Mouse (Mus musculus) olfactory bulb, adult 2 months (tissue): ENCODE results near the gene Mapkap1.

Experiments
- CTCF ChIP-seq: fragments of 200-500 bp; IDR thresholded peaks from 2 replicates; pipeline ENCODE4 v1.5.1; 2012; ENCODE audit warnings: low read depth, mild to moderate bottlenecking, low read length, moderate library complexity; ENCODE audit not compliant: insufficient read depth
- POLR2A ChIP-seq: fragments of 200-500 bp; IDR thresholded peaks from 2 replicates; pipeline ENCODE4 v1.6.1; 2012; ENCODE audit warnings: mild to moderate bottlenecking, low read depth, low read length, moderate library complexity; ENCODE audit not compliant: insufficient read depth

DNA sequence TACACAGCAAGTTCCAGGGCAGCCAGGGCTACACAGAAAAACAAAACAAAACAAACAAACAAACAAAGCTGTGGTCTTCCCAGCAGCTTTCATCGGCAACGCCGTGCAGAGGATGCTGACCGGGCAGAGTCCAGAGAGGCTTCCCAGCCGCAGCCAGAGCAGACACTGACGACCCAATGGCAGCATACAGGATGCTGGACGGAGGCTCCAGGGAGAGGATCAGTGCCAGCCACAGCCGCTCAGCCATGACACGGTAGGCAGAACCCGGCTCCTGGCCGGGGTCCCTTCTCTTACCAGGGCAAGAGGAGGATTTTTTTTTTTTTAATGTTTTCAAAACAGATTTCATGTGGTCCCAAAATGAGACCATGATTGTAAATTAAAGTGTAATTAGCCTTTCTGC is 240.8 kb downstream of the Mapkap1 start:
- TF ChIP-seq CTCF (no peak), POLR2A (no peak)
